Mouse (Mus musculus): ENCODE measurements around the gene Spata13. TPM values are rescaled to one million over a fixed set of nuclear protein-coding genes. Genes with fewer than 3 reads are reported as not detected.

Spata13 gene
- total and polyA plus RNA-seq, 2 experiments from 2014 or later, result 13.9 to 50.9 TPM

DNA sequence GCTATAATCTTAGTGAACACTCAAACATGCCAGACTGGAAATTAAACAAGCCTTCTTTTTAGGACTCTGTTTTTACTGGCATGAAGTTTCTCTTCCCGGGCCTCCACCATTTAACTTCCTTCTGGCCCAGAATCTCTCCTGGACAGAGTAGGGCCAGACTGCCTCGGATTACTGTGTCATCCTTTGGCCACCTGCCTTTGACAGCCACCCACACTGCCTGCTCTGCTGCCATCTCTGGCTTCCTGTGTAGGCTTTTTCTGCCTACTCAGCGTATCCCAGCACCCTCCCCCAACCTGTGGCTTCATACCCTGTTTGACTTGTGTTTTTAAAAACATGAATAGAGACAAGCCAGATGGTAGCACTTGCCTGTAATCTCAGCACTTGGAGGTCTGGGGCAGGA lies 71.2 kb downstream of the Spata13 start:
- peak; percentile 68 for ATAC-seq (ENCODE audit: insufficient read depth, low read depth)
- no peaks in the 10 kb centered on the region for H3K27me3 ChIP-seq (ENCODE audit: control insufficient read depth, insufficient read depth, low read length)
- WGBS, result 38% methylated on average over 3 of the region's 3 CpGs
- DNase-seq (ENCODE audit: low spot score), result peak; percentile 45
- no peak overlapping the region for H3K4me3 ChIP-seq (ENCODE audit: low read depth, low read length)
- TF ChIP-seq CTCF (IDR thresholded peaks at IDR 0.05; ENCODE audit: low read depth) (no peak), EP300 (IDR thresholded peaks at IDR 0.05; ENCODE audit: low read depth) (no peak)
- H3K36me3 ChIP-seq (replicated peaks; ENCODE audit: control insufficient read depth, insufficient read depth, low read length), result no peaks in the 10 kb centered on the region
- H3K4me2 ChIP-seq (ENCODE audit: low read depth, low read length), result no peak overlapping the region
- H3K9me3 ChIP-seq (replicated peaks; ENCODE audit: control insufficient read depth, low read length), result no peaks in the 10 kb centered on the region
- peaks cover 11% of the 10 kb centered on the region for H3K4me1 ChIP-seq (ENCODE audit: control insufficient read depth, insufficient read depth)
- peak overlapping the region; percentile 32 for H3K27ac ChIP-seq (ENCODE audit: low read depth)
- H3K9ac ChIP-seq (replicated peaks; ENCODE audit: low read depth, low read length), result no peak overlapping the region

DNA sequence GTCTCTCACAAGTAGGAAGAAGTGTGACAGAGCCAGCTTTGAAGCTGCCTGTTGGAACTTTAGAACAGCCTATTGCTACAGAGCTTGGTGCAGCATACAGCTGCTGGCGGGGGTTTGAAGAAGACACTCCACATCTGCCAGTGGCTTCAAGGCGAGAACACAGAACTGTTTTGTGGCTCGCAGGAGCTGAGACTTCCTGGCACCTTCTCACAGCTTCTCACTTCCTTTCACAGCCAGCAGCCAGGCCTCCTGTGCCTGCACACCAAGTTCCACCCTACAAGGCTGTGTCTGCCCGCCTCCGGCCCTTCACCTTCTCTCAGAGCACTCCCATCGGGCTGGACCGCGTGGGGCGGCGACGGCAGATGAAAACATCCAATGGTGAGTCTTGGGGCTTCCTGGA lies 75.4 kb downstream of the Spata13 start:
- ATAC-seq (ENCODE audit: insufficient read depth, low read depth) (no peak), DNase-seq (ENCODE audit: low spot score) (no peak)
- Histone ChIP-seq H3K9ac (replicated peaks; ENCODE audit: low read depth, low read length) (no peak overlapping the region; the same call in 1 of the 2 replicates), H3K9me3 (replicated peaks; ENCODE audit: control insufficient read depth, low read length) (no peaks in the 10 kb centered on the region), H3K4me1 (ENCODE audit: control insufficient read depth, insufficient read depth) (peaks cover 8% of the 10 kb centered on the region), H3K36me3 (replicated peaks; ENCODE audit: control insufficient read depth, insufficient read depth, low read length) (no peaks in the 10 kb centered on the region), H3K4me3 (ENCODE audit: low read depth, low read length) (peak overlapping the region; percentile 13; the same call in 1 of the 2 replicates), H3K27ac (ENCODE audit: low read depth) (no peak overlapping the region; the same call in 1 of the 2 replicates), H3K4me2 (ENCODE audit: low read depth, low read length) (no peak overlapping the region; the same call in 1 of the 2 replicates), H3K27me3 (ENCODE audit: control insufficient read depth, insufficient read depth, low read length) (no peaks in the 10 kb centered on the region)
- TF ChIP-seq EP300 (IDR thresholded peaks at IDR 0.05; ENCODE audit: low read depth) (no peak), CTCF (IDR thresholded peaks at IDR 0.05; ENCODE audit: low read depth) (no peak)
- 43% methylated on average over 11 of the region's 11 CpGs for WGBS

DNA sequence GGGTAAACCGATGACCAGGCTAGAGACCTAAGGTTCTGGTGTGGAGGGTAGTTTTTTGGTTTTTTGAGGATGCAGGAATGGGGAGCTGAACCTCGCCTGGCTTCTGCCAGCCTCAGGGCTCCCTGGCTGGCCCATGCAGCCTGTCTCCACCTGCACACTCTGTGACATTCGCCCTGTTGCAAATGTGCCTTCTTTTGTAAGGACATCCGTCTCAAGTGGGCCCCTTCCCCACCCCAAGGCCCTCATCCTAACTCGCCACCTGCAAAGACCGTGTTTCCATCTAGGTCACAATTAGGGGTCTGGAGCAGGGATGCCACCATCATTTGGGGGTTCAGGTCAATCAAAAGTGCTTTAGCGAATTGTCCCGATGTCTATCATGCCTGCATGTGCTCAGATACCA lies 75.9 kb downstream of the Spata13 start:
- no peak for DNase-seq (ENCODE audit: low spot score)
- H3K9me3 ChIP-seq (replicated peaks; ENCODE audit: control insufficient read depth, low read length), result no peaks in the 10 kb centered on the region
- H3K27me3 ChIP-seq (ENCODE audit: control insufficient read depth, insufficient read depth, low read length), result no peaks in the 10 kb centered on the region
- 81% methylated on average over 8 of the region's 8 CpGs for WGBS
- no peak overlapping the region; the same call in 1 of the 2 replicates for H3K9ac ChIP-seq (replicated peaks; ENCODE audit: low read depth, low read length)
- H3K4me2 ChIP-seq (ENCODE audit: low read depth, low read length), result no peak overlapping the region; the same call in 1 of the 2 replicates
- no peak for ATAC-seq (ENCODE audit: insufficient read depth, low read depth)
- H3K4me1 ChIP-seq (ENCODE audit: control insufficient read depth, insufficient read depth), result peaks cover 5% of the 10 kb centered on the region
- TF ChIP-seq EP300 (IDR thresholded peaks at IDR 0.05; ENCODE audit: low read depth) (no peak), CTCF (IDR thresholded peaks at IDR 0.05; ENCODE audit: low read depth) (no peak)
- H3K4me3 ChIP-seq (ENCODE audit: low read depth, low read length), result peak overlapping the region; percentile 13; the same call in 1 of the 2 replicates
- H3K36me3 ChIP-seq (replicated peaks; ENCODE audit: control insufficient read depth, insufficient read depth, low read length), result no peaks in the 10 kb centered on the region
- no peak overlapping the region for H3K27ac ChIP-seq (ENCODE audit: low read depth)

DNA sequence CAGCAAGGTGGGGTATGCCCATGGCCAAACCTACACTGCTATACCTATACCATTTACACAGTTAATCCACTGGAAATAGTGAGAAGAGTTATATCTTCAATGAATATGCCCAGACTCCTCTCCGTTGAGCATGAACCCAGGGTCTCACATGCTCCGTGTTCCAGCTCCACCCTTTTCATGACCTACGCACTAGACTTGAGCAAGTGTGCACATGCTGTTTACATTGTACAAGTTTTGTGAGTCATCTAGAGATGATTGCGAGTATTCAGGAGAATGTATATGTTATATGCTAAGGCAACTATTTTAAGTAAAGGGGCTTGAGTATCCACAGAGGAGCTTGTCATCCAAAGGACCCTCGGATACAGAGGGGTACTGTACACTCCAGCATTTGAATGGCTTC lies 77.4 kb downstream of the Spata13 start:
- no peaks in the 10 kb centered on the region for H3K4me1 ChIP-seq (ENCODE audit: control insufficient read depth, insufficient read depth)
- TF ChIP-seq EP300 (IDR thresholded peaks at IDR 0.05; ENCODE audit: low read depth) (no peak), CTCF (IDR thresholded peaks at IDR 0.05; ENCODE audit: low read depth) (no peak)
- H3K9me3 ChIP-seq (replicated peaks; ENCODE audit: control insufficient read depth, low read length), result no peaks in the 10 kb centered on the region
- no peak overlapping the region for H3K27ac ChIP-seq (ENCODE audit: low read depth)
- peak overlapping the region; percentile 7; the same call in 1 of the 2 replicates for H3K4me2 ChIP-seq (ENCODE audit: low read depth, low read length)
- no peak for ATAC-seq (ENCODE audit: insufficient read depth, low read depth)
- H3K27me3 ChIP-seq (ENCODE audit: control insufficient read depth, insufficient read depth, low read length), result no peaks in the 10 kb centered on the region
- no peak overlapping the region for H3K9ac ChIP-seq (replicated peaks; ENCODE audit: low read depth, low read length)
- H3K36me3 ChIP-seq (replicated peaks; ENCODE audit: control insufficient read depth, insufficient read depth, low read length), result no peaks in the 10 kb centered on the region; the same call in 1 of the 2 replicates
- 84% methylated on average over 5 of the region's 5 CpGs for WGBS
- no peak for DNase-seq (ENCODE audit: low spot score)
- no peak overlapping the region; the same call in 1 of the 2 replicates for H3K4me3 ChIP-seq (ENCODE audit: low read depth, low read length)

GRCm38 (mm10) chr14:60711590-60712288 lies 77.9 kb downstream of the Spata13 start:
- Histone ChIP-seq H3K4me1 (ENCODE audit: control insufficient read depth, insufficient read depth) (no peaks in the 10 kb centered on the region), H3K9me3 (replicated peaks; ENCODE audit: control insufficient read depth, low read length) (no peaks in the 10 kb centered on the region), H3K27ac (ENCODE audit: low read depth) (no peak overlapping the region), H3K36me3 (replicated peaks; ENCODE audit: control insufficient read depth, insufficient read depth, low read length) (no peaks in the 10 kb centered on the region; the same call in 1 of the 2 replicates), H3K9ac (replicated peaks; ENCODE audit: low read depth, low read length) (no peak overlapping the region), H3K27me3 (ENCODE audit: control insufficient read depth, insufficient read depth, low read length) (no peaks in the 10 kb centered on the region), H3K4me3 (ENCODE audit: low read depth, low read length) (no peak overlapping the region), H3K4me2 (ENCODE audit: low read depth, low read length) (peak overlapping the region; percentile 3; the same call in 1 of the 2 replicates)
- WGBS, result 64% methylated on average over 6 of the region's 6 CpGs
- TF ChIP-seq EP300 (IDR thresholded peaks at IDR 0.05; ENCODE audit: low read depth) (no peak), CTCF (IDR thresholded peaks at IDR 0.05; ENCODE audit: low read depth) (peak; percentile 74)
- peak; percentile 62; the same call in 1 of the 2 replicates for ATAC-seq (ENCODE audit: insufficient read depth, low read depth)
- peak; percentile 50 for DNase-seq (ENCODE audit: low spot score)

Measured in heart, postnatal 0 days (tissue).